Mouse (Mus musculus): Measurements from ENCODE around the gene Stk10. TPM values are rescaled to one million over a fixed set of nuclear protein-coding genes. Genes with fewer than 3 reads are reported as not detected.

Stk10 gene
- polyA plus RNA-seq, 1 experiment from 2014 or later = 5.2 TPM

- no peak overlapping the region for H3K4me3 ChIP-seq (ENCODE audit: low read length)
- 94% methylated on average over 1 of the region's 1 CpGs for WGBS
- no peak for ATAC-seq
- H3K27ac ChIP-seq (ENCODE audit: low read length) = no peak overlapping the region
- H3K27me3 ChIP-seq (replicated peaks; ENCODE audit: control insufficient read depth, insufficient read depth, low read length) = no peaks in the 10 kb centered on the region
- H3K4me1 ChIP-seq (ENCODE audit: control insufficient read depth, insufficient read depth, low read length) = no peaks in the 10 kb centered on the region
- H3K4me2 ChIP-seq (ENCODE audit: low read depth, low read length) = no peak overlapping the region
- no peak overlapping the region for H3K9ac ChIP-seq (ENCODE audit: low read depth, low read length)
- H3K9me3 ChIP-seq (ENCODE audit: control insufficient read depth, low read length) = no peaks in the 10 kb centered on the region
- no peaks in the 10 kb centered on the region; the same call in 1 of the 2 replicates for H3K36me3 ChIP-seq (ENCODE audit: control insufficient read depth, insufficient read depth, low read length)
Measured at GRCm38 (mm10) chr11:32519354-32519753, 13.8 kb upstream of the Stk10 start.

- no peak overlapping the region for H3K4me3 ChIP-seq (ENCODE audit: low read length)
- no peak for ATAC-seq
- H3K9ac ChIP-seq (ENCODE audit: low read depth, low read length) = no peak overlapping the region
- no peaks in the 10 kb centered on the region; the same call in 1 of the 2 replicates for H3K36me3 ChIP-seq (ENCODE audit: control insufficient read depth, insufficient read depth, low read length)
- no peaks in the 10 kb centered on the region for H3K9me3 ChIP-seq (ENCODE audit: control insufficient read depth, low read length)
- H3K4me1 ChIP-seq (ENCODE audit: control insufficient read depth, insufficient read depth, low read length) = no peaks in the 10 kb centered on the region
- WGBS = 77% methylated on average over 2 of the region's 2 CpGs
- no peaks in the 10 kb centered on the region for H3K27me3 ChIP-seq (replicated peaks; ENCODE audit: control insufficient read depth, insufficient read depth, low read length)
- no peak overlapping the region for H3K27ac ChIP-seq (ENCODE audit: low read length)
- no peak overlapping the region for H3K4me2 ChIP-seq (ENCODE audit: low read depth, low read length)
Measured at GRCm38 (mm10) chr11:32521246-32521645, 11.9 kb upstream of the Stk10 start.

- WGBS = 83% methylated on average over 11 of the region's 11 CpGs
- H3K4me1 ChIP-seq (ENCODE audit: control insufficient read depth, insufficient read depth, low read length) = no peaks in the 10 kb centered on the region
- H3K9ac ChIP-seq (ENCODE audit: low read depth, low read length) = no peak overlapping the region
- H3K36me3 ChIP-seq (ENCODE audit: control insufficient read depth, insufficient read depth, low read length) = no peaks in the 10 kb centered on the region
- no peak overlapping the region for H3K4me3 ChIP-seq (ENCODE audit: low read length)
- H3K27me3 ChIP-seq (replicated peaks; ENCODE audit: control insufficient read depth, insufficient read depth, low read length) = no peaks in the 10 kb centered on the region
- H3K4me2 ChIP-seq (ENCODE audit: low read depth, low read length) = no peak overlapping the region
- H3K9me3 ChIP-seq (ENCODE audit: control insufficient read depth, low read length) = no peaks in the 10 kb centered on the region
- no peak overlapping the region for H3K27ac ChIP-seq (ENCODE audit: low read length)
- ATAC-seq = no peak
Measured at GRCm38 (mm10) chr11:32524122-32524920, 8.8 kb upstream of the Stk10 start.

DNA sequence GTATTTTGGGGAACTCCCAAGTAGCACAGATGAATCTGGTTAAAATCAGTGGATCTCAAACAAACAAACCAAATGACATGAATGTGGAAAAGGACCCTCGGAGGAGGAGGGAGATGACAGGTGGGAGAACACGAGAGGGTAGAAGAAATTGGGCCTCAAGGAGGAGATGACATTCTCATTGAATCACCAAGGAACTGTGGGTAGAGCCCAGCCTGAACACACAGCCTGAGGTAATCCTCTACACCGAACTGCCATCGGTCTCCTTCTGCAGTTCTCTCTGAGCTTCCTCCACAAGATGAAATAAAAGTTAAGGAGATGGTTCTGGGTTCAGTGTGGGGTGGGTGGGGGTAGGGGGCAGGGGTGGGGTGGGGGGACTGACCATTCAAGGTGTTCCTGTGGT, 6.1 kb upstream of the Stk10 start:
- ATAC-seq = no peak
- WGBS = 78% methylated on average over 4 of the region's 4 CpGs
- no peaks in the 10 kb centered on the region for H3K4me1 ChIP-seq (ENCODE audit: control insufficient read depth, insufficient read depth, low read length)

GRCm38 (mm10) chr11:32530151-32530550, 3.0 kb upstream of the Stk10 start:
- no peak for ATAC-seq
- Histone ChIP-seq H3K36me3 (ENCODE audit: control insufficient read depth, insufficient read depth, low read length) (no peaks in the 10 kb centered on the region), H3K27me3 (replicated peaks; ENCODE audit: control insufficient read depth, insufficient read depth, low read length) (no peaks in the 10 kb centered on the region), H3K4me2 (ENCODE audit: low read depth, low read length) (no peak overlapping the region), H3K27ac (ENCODE audit: low read length) (no peak overlapping the region), H3K4me1 (ENCODE audit: control insufficient read depth, insufficient read depth, low read length) (peaks cover 11% of the 10 kb centered on the region), H3K4me3 (ENCODE audit: low read length) (no peak overlapping the region), H3K9me3 (ENCODE audit: control insufficient read depth, low read length) (no peaks in the 10 kb centered on the region), H3K9ac (ENCODE audit: low read depth, low read length) (no peak overlapping the region)
- 87% methylated on average over 1 of the region's 1 CpGs for WGBS

More for the DNA sequence above, 6.1 kb upstream of the Stk10 start:
- Histone ChIP-seq H3K36me3 (ENCODE audit: control insufficient read depth, insufficient read depth, low read length) (no peaks in the 10 kb centered on the region), H3K27me3 (replicated peaks; ENCODE audit: control insufficient read depth, insufficient read depth, low read length) (no peaks in the 10 kb centered on the region), H3K4me3 (ENCODE audit: low read length) (no peak overlapping the region), H3K27ac (ENCODE audit: low read length) (no peak overlapping the region), H3K4me2 (ENCODE audit: low read depth, low read length) (no peak overlapping the region), H3K9ac (ENCODE audit: low read depth, low read length) (no peak overlapping the region), H3K9me3 (ENCODE audit: control insufficient read depth, low read length) (no peaks in the 10 kb centered on the region)

GRCm38 (mm10) chr11:32531871-32532764, 987 bp upstream of the Stk10 start, which contains the start of gene Efcab9:
Gene Efcab9 (minus strand): TSS chr11:32532081.
- Histone ChIP-seq H3K36me3 (ENCODE audit: control insufficient read depth, insufficient read depth, low read length) (no peaks in the 10 kb centered on the region), H3K4me2 (ENCODE audit: low read depth, low read length) (peak within 1 kb of the TSS; percentile 99), H3K27ac (ENCODE audit: low read length) (peak within 1 kb of the TSS; percentile 45), H3K9me3 (ENCODE audit: control insufficient read depth, low read length) (no peaks in the 10 kb centered on the region), H3K4me1 (ENCODE audit: control insufficient read depth, insufficient read depth, low read length) (peaks cover 11% of the 10 kb centered on the region), H3K4me3 (ENCODE audit: low read length) (peak within 1 kb of the TSS; percentile 78), H3K27me3 (replicated peaks; ENCODE audit: control insufficient read depth, insufficient read depth, low read length) (no peaks in the 10 kb centered on the region), H3K9ac (ENCODE audit: low read depth, low read length) (peak within 1 kb of the TSS; percentile 77)
- peak; percentile 20 for ATAC-seq
- 3% methylated on average over 33 of the region's 33 CpGs for whole genome bisulfite sequencing

- H3K9ac ChIP-seq (ENCODE audit: low read depth, low read length) = peak overlapping the region; percentile 77
- WGBS = 1% methylated on average over 24 of the region's 24 CpGs
- peak overlapping the region; percentile 27; the same call in 1 of the 2 replicates for H3K27ac ChIP-seq (ENCODE audit: low read length)
Measured at GRCm38 (mm10) chr11:32533482-32534261, 567 bp downstream of the Stk10 start.

DNA sequence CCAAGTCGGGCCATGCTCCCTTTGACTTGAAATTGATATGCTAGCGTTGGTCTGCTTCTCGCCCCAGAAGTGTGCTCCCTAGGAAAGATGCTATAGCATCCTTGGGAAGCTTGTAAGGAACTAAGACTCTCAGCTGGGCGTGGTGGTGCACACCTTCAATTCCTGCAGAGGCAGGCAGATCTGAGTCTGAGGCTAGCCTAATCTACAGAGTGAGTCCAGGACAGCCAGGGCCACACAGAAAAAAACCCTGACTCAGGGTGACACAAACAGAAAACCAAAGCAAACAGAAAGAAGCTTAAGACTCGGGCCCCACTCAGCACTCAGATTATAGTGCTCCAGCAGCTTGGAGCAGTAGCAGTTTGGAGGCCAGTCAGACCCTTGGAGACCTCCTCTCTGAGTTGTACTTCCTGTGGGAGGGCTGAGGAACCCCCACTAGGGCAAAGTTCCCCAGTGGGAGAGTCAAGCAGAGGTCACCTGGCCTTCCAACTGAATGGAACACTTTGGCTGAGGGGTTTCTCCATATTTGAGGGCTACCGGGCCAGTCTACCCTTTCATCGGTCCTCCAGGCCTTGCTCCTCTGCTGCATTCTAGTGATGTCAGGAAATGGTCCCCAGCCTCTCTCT, 1.5 kb downstream of the Stk10 start:
- no peaks in the 10 kb centered on the region for H3K36me3 ChIP-seq (ENCODE audit: control insufficient read depth, insufficient read depth, low read length)
- WGBS = 68% methylated on average over 7 of the region's 7 CpGs
- H3K4me1 ChIP-seq (ENCODE audit: control insufficient read depth, insufficient read depth, low read length) = peaks cover 21% of the 10 kb centered on the region
- H3K9ac ChIP-seq (ENCODE audit: low read depth, low read length) = 0 out of 2 replicates have a peak overlapping the region, but pooled peaks have one; percentile 77
- peak overlapping the region; percentile 99 for H3K4me2 ChIP-seq (ENCODE audit: low read depth, low read length)
- H3K4me3 ChIP-seq (ENCODE audit: low read length) = peak overlapping the region; percentile 78
- ATAC-seq = no peak
- no peaks in the 10 kb centered on the region for H3K9me3 ChIP-seq (ENCODE audit: control insufficient read depth, low read length)
- no peak overlapping the region for H3K27ac ChIP-seq (ENCODE audit: low read length)
- no peaks in the 10 kb centered on the region for H3K27me3 ChIP-seq (replicated peaks; ENCODE audit: control insufficient read depth, insufficient read depth, low read length)

More at GRCm38 (mm10) chr11:32533482-32534261, 567 bp downstream of the Stk10 start:
- ATAC-seq = peak; percentile 37
- Histone ChIP-seq H3K36me3 (ENCODE audit: control insufficient read depth, insufficient read depth, low read length) (no peaks in the 10 kb centered on the region), H3K4me2 (ENCODE audit: low read depth, low read length) (peak overlapping the region; percentile 99), H3K27me3 (replicated peaks; ENCODE audit: control insufficient read depth, insufficient read depth, low read length) (no peaks in the 10 kb centered on the region), H3K4me3 (ENCODE audit: low read length) (peak overlapping the region; percentile 78), H3K4me1 (ENCODE audit: control insufficient read depth, insufficient read depth, low read length) (peaks cover 15% of the 10 kb centered on the region), H3K9me3 (ENCODE audit: control insufficient read depth, low read length) (no peaks in the 10 kb centered on the region)
